Mouse (Mus musculus): ENCODE measurements around the gene Mllt3.

- TF ChIP-seq POLR2A (IDR thresholded peaks at IDR 0.05; ENCODE audit: control insufficient read depth in 1 of 2, insufficient read depth in 1 of 2, low read depth in 1 of 2, low read length in 2 of 2, poor library complexity in 1 of 2) (no peak), MYC (IDR thresholded peaks at IDR 0.05; ENCODE audit: low read depth, low read length) (no peak), ZC3H11A (IDR thresholded peaks at IDR 0.05; ENCODE audit: low read depth, low read length) (no peak), GATA1 (IDR thresholded peaks at IDR 0.05; ENCODE audit: low read depth, low read length) (no peak), SMC3 (IDR thresholded peaks at IDR 0.05; ENCODE audit: low read depth, low read length) (no peak), USF2 (IDR thresholded peaks at IDR 0.05; ENCODE audit: borderline replicate concordance in 1 of 2, insufficient read depth in 1 of 2, low read depth in 1 of 2, low read length in 2 of 2) (no peak), TBP (IDR thresholded peaks at IDR 0.05; ENCODE audit: low read depth, low read length) (no peak), MAX (IDR thresholded peaks at IDR 0.05; ENCODE audit: low read length) (no peak), MAFK (IDR thresholded peaks at IDR 0.05; ENCODE audit: borderline replicate concordance, low read depth, low read length) (no peak)
Observed at GRCm38 (mm10) chr4:87881995-87882394, 151.2 kb downstream of the Mllt3 start.

All from MEL (cell line).